Mouse (Mus musculus): ENCODE measurements around the gene Pycr2. TPM values are rescaled to one million over a fixed set of nuclear protein-coding genes. Genes with fewer than 3 reads are reported as not detected.

Gene Pycr2
- total RNA-seq, 2 experiments from 2014 or later: 42.9 to 44.9 TPM

- no peak for TF ChIP-seq CTCF (conservative IDR thresholded peaks at IDR 0.05)
- no peak overlapping the region for H3K27ac ChIP-seq
- H3K4me3 ChIP-seq: no peak overlapping the region
- DNase-seq (ENCODE audit: low spot score in 2 of 2): no peak
These were observed 52.9 kb downstream of the Pycr2 start for GRCm38 (mm10) chr1:180956973-180957381.

Other genes starting within 250 kb of the Pycr2 start
- not detected for gene Mixl1, start 207.3 kb upstream of the Pycr2 start, total RNA-seq (2021)
- gene Acbd3, start 178.2 kb upstream of the Pycr2 start, total RNA-seq (2021): 10 to 100 TPM; 32.6 to 34.4 TPM
- gene H3f3a, start 90.3 kb upstream of the Pycr2 start, total RNA-seq (2021): 100 to 1,000 TPM; 319 to 351 TPM
- 10 to 100 TPM; 22.9 TPM for gene Sde2, start 53.2 kb upstream of the Pycr2 start, total RNA-seq (2021)
- gene Lefty2, start 11.2 kb upstream of the Pycr2 start, total RNA-seq (2021): 1 to 10 TPM; 1.4 to 2.0 TPM
- 10 to 100 TPM; 11.4 to 12.9 TPM for gene Lefty1, start 30.7 kb downstream of the Pycr2 start, total RNA-seq (2021)
- gene Tmem63a, start 38.1 kb downstream of the Pycr2 start, total RNA-seq (2021): 10 to 100 TPM; 20.4 to 23.8 TPM
- gene Ephx1, start 116.6 kb downstream of the Pycr2 start, total RNA-seq (2021): 10 to 100 TPM; 30.2 to 30.3 TPM
- gene 9130409I23Rik, start 146.9 kb downstream of the Pycr2 start, total RNA-seq (2021): under 1 TPM in 1 of 2 experiments, not detected in 1; 0.17 TPM
- 10 to 100 TPM; 34.4 to 34.7 TPM for gene Nvl, start 239.9 kb downstream of the Pycr2 start, total RNA-seq (2021)
- gene Cnih4, start 240.4 kb downstream of the Pycr2 start, total RNA-seq (2021): 10 to 100 TPM; 23.3 to 27.7 TPM

All from layer of hippocampus, adult 2 months (tissue).